Mouse (Mus musculus): ENCODE results near the gene Gm42906.
A peak's percentile ranks its signal among the peaks of the same experiment; 100 is the strongest.

The Gm42906 gene

DNA sequence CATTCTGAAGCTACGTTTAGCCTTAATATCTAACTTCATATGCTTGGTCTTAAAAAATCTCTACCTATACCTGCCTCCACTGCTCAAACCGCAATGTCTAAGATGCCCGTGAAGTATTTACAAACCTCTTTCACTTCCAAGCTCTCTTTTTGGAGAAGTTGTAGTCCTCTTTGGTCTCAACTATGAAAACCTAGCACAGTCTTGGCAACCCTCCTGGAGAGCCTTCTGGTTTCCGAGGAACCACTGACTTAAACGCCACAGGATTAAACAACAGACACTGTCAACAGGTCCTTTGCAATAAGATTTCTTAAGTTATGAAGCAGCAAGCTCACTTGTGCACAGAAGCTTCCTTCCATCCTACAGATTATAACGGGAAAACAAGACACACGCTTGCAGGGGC is 196.1 kb downstream of the Gm42906 start:
- DNase-seq: no peak

DNA sequence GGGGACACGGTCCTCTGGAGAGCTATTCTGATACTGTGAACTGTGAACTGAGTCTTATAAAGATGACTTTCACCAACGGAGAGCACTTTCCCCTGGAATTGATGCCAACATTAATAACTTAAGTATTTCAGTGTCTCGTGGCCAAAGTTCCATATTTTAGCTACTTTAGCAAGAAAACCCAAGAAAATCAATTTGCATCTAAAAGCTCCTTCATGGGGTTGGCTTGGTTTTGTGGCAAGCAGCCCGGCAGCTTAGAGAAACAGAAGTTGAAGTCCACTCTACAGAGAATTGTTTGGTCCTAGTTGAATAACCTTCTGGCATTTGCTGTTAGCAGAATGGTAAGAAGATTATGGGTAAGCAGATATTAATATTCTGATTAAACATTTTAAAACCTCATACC is 196.6 kb downstream of the Gm42906 start:
- no peak for DNase-seq

DNA sequence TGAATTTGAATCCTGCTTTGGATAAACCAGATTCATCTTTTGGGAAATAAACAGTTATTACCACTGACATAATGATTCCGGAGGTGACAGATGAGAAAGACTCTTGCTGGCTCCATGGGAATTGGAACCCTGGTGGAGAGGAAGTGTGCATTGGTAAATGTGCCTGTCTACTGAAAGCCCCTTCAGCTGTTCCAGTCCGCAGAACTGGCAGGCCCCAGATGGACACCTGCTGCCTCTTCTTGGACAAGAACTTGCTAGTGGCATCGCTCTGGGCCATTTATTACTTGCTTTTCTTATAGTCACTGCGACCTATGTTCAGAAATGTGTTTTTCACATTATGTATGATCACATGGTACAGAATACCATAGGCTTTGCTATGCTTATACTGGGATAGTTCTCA is 197.5 kb downstream of the Gm42906 start:
- no peak for DNase-seq

DNA sequence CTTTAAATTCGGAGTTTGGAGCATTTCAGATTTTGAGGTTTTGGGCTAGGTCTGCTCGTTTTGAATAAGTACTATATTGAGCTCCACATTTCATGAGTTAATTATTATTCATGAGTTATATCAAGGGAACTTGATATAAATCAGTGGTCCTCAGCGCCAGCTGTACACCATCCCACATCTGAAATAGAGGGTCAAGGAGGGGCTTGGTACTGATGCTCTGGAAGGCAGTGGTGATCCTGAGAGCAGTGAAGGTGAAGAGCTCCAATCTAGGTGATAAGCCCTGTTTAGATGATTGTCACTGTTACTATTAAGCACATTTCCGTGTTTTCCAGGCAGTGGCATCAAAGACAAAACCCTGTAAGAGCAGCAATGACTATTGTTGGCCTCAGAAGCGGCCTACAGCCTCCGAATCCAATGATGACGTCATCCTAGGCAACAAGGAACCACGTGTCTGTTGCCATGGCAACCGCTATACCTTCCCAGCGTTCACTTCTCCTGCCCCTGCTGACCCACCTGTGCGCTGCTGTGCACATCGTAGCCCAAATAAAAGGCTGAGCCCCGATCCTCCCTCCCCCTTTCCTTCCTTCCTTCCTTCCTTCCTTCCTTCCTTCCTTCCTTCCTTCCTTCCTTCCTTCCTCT is 199.5 kb downstream of the Gm42906 start:
- no peak for DNase-seq

DNA sequence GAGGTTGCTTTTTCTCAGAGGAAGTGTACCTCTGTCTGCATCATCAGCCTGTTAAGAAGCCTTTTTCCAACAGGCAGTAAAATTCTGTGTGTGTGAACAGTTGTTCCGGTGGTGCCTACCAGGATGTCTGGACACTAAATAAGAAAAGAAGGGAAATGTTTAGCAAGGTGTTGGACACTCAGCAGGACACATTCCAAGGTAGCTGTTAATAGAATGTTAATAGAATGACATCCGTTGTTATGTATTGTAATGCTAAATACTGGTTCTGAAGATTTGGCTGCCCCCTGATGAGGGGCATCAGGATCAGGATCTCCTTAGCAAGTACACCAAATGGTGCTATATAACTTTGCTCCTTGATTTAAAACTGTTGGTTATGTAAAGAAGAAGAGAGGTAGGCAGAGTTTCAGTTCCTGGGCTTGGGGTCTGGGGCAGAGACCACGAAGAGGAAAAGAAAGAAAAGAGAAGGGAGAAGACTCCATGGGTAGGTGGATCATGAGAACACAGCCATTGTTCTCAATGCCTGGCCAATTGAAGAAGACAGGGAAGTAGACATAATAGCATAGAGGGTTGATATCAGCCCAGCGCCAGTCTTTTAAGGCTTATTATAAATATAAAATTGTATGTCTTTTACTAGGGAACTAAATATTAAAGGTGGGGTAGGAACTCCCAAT is 204.1 kb downstream of the Gm42906 start:
- DNase-seq: no peak

DNA sequence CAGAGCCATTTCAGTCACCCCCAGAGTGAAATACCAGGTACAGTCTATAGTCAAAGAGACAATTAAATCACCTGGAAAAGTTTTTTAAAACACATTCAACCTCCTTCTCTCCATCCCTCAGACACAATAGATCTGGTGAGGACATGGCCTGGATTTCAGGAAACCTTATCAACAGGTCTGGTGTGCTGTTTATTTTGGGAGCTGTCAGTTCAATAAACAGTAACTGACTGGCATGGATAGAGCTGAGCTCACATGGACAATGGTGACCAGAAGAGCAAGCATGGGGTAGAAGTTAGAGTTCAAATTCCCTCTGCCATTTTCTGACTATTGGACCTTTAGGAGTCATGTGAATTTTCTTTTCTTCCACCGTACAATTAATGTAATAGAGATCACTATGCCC is 205.2 kb downstream of the Gm42906 start:
- no peak for DNase-seq

- peak in 1 of 2 experiments; percentile 17 for DNase-seq
Observed at GRCm38 (mm10) chr5:151218689-151219115, 209.3 kb downstream of the Gm42906 start.

DNA sequence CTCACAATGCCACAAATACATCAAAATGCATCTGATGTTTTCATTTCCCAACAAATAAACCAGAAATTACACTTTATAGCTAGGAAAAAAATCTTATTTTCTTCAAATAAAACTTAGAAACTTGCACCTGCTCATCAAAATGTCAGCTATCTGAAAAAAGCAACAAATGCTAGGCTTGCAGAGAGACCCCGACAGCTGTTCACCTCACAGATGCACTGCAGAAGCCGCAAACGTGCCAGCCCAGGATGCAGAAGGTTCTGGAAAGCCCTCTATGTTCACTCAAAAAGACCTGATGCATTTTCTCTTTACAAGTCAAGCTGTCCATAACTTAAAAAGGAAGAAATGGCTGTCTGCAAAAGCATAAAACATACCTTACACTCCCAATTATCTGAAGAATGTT is 214.9 kb downstream of the Gm42906 start:
- DNase-seq: no peak

DNA sequence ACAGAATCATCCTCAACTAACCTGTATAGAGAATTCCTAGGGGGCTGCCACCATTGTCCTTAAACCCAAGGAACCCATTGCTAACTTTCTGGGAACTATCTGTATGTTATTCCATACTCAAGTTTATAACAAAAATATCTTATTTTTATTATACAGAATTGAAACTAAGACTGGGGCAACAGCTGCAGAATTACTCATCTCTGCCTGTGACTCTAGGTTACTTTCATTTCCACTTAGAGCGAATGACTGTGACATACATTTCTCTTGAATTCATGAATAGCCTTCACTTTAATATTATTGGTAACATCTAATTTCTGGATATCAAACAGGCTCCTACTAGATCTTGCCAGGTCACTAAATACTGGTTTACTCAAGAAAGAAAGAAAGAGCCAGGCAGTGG is 217.1 kb downstream of the Gm42906 start:
- DNase-seq: no peak

GRCm38 (mm10) chr5:151210060-151210459 is 217.9 kb downstream of the Gm42906 start:
- DNase-seq: no peak

- no peak for DNase-seq
Observed at GRCm38 (mm10) chr5:151205017-151205416, 222.9 kb downstream of the Gm42906 start.

DNA sequence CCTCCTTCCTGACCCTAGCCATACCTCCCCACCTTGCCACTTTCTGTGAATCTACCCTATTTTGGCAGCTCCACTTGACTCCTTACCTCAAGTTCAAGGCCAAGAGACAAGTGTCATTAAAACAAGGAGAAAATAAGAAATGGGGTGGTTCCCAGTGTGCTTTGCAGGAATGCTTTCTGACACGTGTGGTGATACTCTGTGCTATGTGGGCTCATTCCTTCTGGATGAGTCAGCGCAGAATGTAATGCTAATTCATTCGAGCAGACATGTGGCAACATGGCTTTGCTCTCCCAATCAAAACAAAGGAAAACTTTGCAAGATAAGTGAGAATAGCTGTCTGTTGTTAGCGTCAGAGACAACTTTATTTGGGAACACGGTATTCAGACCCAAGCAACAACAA is 225.0 kb downstream of the Gm42906 start:
- peak; percentile 54 to 73 for DNase-seq

DNA sequence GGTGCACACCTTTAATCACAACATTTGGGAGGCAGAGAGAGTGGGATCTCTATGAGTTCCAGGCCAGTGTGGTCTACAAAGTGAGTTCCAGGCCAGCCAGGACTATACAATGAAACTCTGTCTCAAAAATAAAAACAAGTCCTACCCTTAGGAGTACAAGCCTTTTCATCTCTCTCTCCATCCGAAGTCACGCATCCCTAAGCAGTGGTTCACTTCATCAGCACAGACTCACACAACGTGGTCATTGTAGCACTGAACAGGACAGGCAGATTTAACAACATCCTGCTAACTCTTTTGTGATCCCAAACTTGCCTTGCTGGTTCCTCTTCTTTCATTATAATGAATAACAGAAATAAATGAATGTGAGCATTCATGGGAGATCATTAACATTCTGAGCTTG is 226.7 kb downstream of the Gm42906 start:
- no peak for DNase-seq

DNA sequence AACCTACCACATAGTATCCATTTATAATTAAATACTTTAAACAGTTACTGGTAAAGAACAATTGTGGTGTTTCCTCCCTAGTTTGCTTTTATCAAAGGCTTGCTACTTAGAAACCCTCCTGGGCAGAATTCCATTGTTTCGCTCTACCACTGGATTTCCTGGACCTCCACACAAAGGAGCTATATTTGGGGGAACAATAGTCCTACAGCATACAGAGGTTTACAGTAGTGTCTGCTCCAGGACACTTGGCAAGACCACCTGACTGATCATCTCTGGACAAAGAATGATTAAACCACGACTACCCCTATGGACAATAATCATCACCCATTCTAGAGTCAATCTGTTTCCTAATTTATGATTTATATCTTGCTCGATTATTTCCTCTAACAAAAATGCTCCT is 228.7 kb downstream of the Gm42906 start:
- DNase-seq: no peak

- DNase-seq: peak; percentile 66 to 81
Observed at GRCm38 (mm10) chr5:151196603-151197272, 231.2 kb downstream of the Gm42906 start.

DNA sequence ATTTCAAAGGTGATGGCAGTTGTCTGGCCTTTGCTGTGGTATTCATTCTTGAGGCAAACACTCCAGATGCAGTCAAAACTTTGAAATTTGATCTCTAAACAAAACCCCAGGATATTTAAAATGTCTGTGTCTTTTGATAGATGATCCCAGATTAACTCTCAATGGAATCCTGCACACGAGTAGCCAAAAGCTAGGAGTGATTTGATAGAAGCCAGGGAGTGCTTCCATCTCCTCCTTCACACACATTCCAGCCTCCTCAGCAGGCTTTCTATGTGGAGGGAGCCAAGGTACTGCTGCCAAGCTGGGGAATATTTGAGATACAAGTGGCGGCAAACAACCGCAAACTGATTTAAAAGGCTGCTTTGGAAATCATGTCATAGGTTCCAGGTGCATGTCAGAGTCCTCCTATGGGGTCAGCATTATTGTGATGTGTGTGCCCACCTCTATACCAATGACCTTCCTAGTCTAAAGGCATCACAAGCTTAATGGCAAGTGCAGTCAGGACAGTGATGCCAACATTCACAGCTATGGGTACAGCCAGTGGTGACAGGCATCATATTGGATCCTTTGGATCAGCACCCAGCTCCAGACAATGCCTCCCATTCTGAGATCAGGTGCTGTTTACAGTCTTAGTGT is 234.0 kb downstream of the Gm42906 start:
- peak; percentile 29 to 50 for DNase-seq

DNA sequence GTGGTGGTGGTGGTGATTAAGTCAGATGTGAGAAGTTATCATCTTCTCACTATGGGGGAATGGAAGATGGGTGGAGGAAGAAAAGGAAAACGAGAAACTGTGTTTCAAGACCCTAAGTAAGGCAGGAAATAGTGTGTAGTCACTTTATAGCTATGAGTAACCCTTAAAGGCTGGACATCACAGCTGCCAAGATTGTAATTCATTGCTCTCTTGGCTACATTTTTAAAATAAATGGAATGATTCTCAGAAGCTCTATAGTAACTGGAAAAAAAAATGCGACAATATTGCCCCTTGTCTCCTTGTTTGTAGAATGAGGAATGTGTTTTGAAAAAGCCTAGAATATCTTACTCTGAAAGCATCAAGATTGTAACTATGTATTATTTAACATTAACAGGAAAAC is 235.7 kb downstream of the Gm42906 start:
- no peak for DNase-seq

DNA sequence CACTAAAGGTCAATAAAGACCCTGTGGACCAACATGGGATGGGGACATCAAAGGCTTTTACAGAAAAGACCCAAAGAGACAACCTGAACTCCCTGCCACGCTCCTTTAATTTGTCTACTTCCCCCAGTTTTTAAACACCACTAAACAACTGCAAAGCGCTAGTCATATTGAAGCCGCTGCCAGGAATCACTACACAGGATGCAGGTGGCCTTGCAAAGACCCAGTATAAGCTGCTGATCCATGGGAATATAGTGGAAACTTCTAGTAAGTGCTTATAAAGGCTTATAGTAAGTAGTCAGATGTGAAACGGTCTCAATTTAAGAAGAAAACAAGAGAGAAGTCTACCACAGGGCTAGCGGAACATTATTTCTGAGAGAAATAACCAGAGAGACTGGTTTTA is 237.2 kb downstream of the Gm42906 start:
- DNase-seq: no peak

DNA sequence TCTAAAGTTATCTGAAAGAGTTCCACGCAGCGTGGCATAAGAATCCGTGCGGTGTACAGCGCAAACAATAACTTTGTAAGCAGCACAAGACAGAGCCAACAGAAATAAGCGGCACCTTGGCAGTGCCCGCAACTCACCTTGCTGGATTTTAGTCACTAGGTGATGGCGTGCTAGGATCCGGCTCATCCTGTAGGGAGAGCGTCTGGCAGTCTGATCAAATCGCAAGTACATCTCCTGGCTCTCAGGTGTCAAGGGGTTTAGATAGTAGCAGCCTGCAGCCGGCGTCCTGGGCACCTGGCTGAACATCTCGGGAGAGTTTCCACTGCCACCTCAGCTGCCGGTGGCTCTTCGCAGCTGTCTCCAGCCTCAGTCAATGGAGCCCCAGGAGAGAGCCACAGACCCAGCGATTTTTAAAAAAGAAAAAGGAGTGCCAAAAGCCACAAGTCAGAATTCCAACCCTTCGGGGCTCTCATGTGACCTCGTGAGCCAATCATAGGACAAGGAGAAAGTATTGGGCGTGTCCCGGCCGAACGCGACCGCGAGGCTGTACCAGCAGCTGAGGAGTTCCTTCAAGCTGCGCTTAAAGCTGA is 238.1 kb downstream of the Gm42906 start:
- DNase-seq: peak; percentile 83 to 87

DNA sequence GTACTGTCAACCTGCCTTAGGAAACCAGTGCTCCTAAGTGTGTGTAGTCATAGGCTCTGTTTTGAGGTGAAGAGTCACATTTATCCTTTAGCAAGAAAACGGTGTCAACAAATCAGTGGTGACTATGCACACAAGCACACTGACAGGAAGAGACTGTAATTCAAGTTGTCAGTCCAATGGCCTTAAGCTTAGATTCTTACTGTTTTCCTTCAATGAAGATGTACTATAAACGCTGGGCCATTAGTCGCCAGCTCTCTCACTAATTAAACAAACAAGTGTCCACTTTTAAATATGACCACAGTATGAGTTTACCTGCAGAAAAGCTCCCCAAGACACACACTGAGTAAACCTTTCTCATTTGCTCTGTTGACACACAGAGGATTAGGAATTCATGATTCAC is 238.6 kb downstream of the Gm42906 start:
- DNase-seq: no peak

DNA sequence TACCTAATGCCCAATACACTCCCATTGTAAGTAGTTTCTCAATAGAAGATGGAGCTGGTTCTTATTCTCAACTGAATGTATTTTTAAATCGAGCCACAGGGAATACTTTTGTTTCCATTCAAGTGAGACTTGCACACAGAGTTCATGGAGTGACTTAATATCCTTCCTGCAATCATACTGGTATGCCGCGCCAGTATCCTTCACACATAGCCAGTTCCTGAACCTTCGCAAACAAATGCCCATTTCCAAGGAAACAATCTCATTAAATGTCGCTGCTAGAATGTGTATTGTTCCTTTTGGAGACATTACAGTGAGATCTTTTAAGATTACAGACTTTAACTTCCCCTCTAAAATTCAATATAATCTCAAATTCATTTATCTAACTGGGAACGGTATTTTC is 239.3 kb downstream of the Gm42906 start:
- DNase-seq: peak; percentile 41 to 42

GRCm38 (mm10) chr5:151187336-151187735 is 240.6 kb downstream of the Gm42906 start:
- DNase-seq: no peak

DNA sequence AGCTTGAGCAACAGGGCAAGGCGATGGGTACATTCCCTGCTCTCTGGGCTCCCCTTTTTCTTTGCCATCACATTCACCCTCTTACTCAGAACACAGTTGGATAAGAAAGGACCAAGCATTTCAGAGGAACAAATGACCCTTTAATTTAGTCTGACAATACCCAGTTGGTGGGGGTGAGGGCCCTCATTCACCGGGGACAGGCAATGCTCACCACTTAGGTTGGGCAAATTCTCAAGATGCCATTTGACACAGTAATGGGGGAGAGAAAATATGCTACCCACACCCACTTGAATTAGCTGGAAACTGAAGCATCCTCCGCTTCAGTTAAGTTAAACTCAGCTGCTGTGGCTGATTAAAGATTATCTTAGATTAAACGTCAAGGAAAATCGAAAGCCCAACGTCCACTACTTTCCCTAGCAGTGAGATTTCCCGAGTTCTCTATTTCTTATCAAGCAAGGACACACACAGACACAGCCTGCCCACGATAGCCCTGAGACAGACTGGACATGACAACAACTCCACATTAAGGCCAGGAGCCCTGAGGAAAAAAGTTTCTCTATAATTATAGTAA is 242.6 kb downstream of the Gm42906 start:
- DNase-seq: no peak
